Mouse (Mus musculus) liver, embryonic 14.5 days (tissue): ENCODE results near the gene Krtap29-1.

Source experiments
- CTCF ChIP-seq: IDR thresholded peaks from 2 replicates; pipeline ENCODE4 v1.5.1; 2016; ENCODE audit warnings: antibody characterized with exemption, low read depth, control low read depth
- EP300 ChIP-seq: IDR thresholded peaks from 2 replicates; pipeline ENCODE4 v1.6.1; 2016; ENCODE audit warnings: antibody characterized with exemption, low read depth

DNA sequence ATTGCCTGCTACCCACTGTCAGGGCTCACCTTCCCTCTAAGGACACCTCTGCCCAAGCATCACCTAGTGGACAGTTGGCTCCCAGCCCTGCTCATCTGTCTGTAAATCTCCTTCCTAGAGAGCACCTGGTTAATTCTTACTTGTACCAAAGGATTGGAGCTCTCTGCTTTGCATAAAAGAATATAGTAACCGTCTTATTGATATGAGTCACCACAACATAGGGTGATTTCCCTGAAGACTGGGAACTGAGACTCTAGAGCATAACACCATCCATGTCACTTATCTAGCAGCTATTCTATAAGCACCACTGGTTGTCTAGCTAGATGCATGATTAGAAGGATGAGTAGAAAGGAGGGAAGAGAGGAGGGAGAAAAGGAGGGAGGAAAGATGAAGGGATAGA lies 4.6 kb upstream of the Krtap29-1 start:
- TF ChIP-seq CTCF = no peak
- no peak for TF ChIP-seq EP300
